Mouse (Mus musculus) spleen, postnatal 10 days (tissue): ENCODE results near the gene Vmn2r59.
"Not testable (repeated sequence)": the region's sequence is repeated elsewhere in the genome, so short reads cannot be mapped to it uniquely, and the experiment has no call there.

Source experiments
- DNase-seq, 2 experiments: peaks; one replicate each; pipeline ENCODE4 v3.0.0; 2021 to 2022; ENCODE audit warnings: low spot score in 2 of 2

The Vmn2r59 gene

GRCm38 (mm10) chr7:42058923-42059322, at the start of gene Vmn2r59:
Vmn2r59 (minus strand) TSS chr7:42059023.
- no peak for DNase-seq

- DNase-seq, result no peak
Measured at GRCm38 (mm10) chr7:42107470-42107869, 48.6 kb upstream of the Vmn2r59 start, which contains the start of gene Vmn2r60. Vmn2r60 (plus strand) TSS chr7:42107770.

GRCm38 (mm10) chr7:42107061-42107460, 48.2 kb upstream of the Vmn2r59 start:
- DNase-seq, result not testable (repeated sequence)
